Mouse (Mus musculus): Measurements from ENCODE around the gene Srpk1.

DNA sequence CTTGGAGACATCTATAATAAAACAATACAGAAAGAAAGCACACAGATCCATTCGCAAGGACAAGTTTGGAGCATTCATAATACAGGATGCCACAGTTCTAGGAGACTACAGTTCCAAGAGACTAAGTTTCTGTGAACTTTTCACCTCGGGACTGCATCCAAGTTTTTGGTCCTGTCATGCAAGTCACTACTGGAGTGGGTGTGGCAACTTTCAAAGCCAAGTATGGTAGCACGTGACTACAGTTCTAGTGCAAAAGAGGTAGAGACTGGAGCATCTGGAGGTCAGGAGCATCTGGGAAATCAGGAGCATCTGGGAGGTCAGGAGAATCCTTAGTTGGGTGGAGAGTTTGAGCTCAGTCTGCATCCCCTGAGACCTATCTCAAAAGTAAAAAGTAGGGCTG lies 50.6 kb downstream of the Srpk1 start:
- TF ChIP-seq CTCF (conservative IDR thresholded peaks at IDR 0.05; ENCODE audit: insufficient read depth, insufficient read length, low read depth, low read length), result no peak
- TF ChIP-seq POLR2A (IDR thresholded peaks at IDR 0.05; ENCODE audit: low read depth, low read length), result no peak

All from kidney, adult 2 months (tissue).